Mouse (Mus musculus) midbrain, embryonic 10.5 days (tissue): ENCODE results near the gene Fgf7. TPM values are rescaled to one million over a fixed set of nuclear protein-coding genes. Genes with fewer than 3 reads are reported as not detected.

ENCODE experiments used
- DNase-seq: peaks from one replicate; pipeline ENCODE4 v3.0.0-alpha.2; 2017; ENCODE audit warnings: low spot score
- H3K27ac ChIP-seq: fragments of 300-500 bp; sonication (generic); replicated peaks from 2 replicates; pipeline ENCODE4 v1.5.1; 2016; ENCODE audit warnings: mild to moderate bottlenecking
- H3K27me3 ChIP-seq: fragments of 300-500 bp; sonication (generic); 2 replicates; pipeline ENCODE4 v1.6.1; 2016; ENCODE audit warnings: low read depth, mild to moderate bottlenecking; ENCODE audit not compliant: poor library complexity, severe bottlenecking
- H3K36me3 ChIP-seq: fragments of 300-500 bp; sonication (generic); 2 replicates; pipeline ENCODE4 v1.6.1; 2016; ENCODE audit warnings: mild to moderate bottlenecking, moderate library complexity
- H3K4me1 ChIP-seq: fragments of 300-500 bp; sonication (generic); 2 replicates; pipeline ENCODE4 v1.6.1; 2016
- H3K4me3 ChIP-seq: fragments of 300-500 bp; sonication (generic); 2 replicates; pipeline ENCODE4 v1.5.1; 2016; ENCODE audit warnings: mild to moderate bottlenecking, moderate library complexity
- H3K9me3 ChIP-seq: fragments of 300-500 bp; sonication (generic); replicated peaks from 2 replicates; pipeline ENCODE4 v1.6.1; 2016; ENCODE audit warnings: mild to moderate bottlenecking
- WGBS: fragments of 180-500 bp; shearing (Covaris S2); methylation state at CpG from one replicate; pipeline ENCODE4 v1.1.7; 2016; 5-methylcytosine and 5-hydroxymethylcytosine counted together
- polyA plus RNA-seq: library from polyadenylated mRNA; unstranded; fragments of >200 nt; fragmentation: Nextera tagmentation; extraction: Ambion mirVana; gene quantifications from 2 replicates; pipeline ENCODE4 v1.2.1, GENCODE M21; 2016

The Fgf7 gene
- polyA plus RNA-seq, 1 experiment from 2014 or later = 0.05 TPM

DNA sequence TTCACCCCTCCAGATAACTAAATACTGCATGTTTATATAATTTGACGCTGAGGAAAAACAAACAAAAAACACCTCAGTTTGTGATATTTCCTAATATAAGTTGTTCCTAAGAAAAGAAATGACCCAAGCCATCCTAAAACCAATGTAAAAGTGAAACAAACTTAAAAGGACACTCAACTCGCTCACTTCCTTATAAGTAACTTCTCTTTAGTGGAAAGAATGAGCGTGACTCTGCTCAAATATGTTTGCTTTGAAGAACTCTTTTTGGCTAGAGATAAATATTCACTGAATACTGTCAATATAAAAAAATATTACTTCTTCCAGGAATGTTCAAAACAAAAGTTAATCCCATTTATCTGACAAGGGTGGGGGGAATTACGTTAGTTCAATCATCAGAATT is 39.3 kb downstream of the Fgf7 start:
- Histone ChIP-seq H3K4me1 (no peaks in the 10 kb centered on the region), H3K27ac (no peak overlapping the region), H3K36me3 (no peaks in the 10 kb centered on the region), H3K4me3 (no peak overlapping the region), H3K27me3 (no peaks in the 10 kb centered on the region), H3K9me3 (no peaks in the 10 kb centered on the region)
- no peak for DNase-seq
- WGBS = 92% methylated on average over 4 of the region's 4 CpGs

- 97% methylated on average over 6 of the region's 6 CpGs for WGBS
- Histone ChIP-seq H3K4me1 (no peaks in the 10 kb centered on the region), H3K36me3 (no peaks in the 10 kb centered on the region), H3K4me3 (no peak overlapping the region), H3K9me3 (no peaks in the 10 kb centered on the region), H3K27ac (no peak overlapping the region), H3K27me3 (no peaks in the 10 kb centered on the region)
- no peak for DNase-seq
Observed at GRCm38 (mm10) chr2:126076506-126076905, 42.0 kb downstream of the Fgf7 start.

DNA sequence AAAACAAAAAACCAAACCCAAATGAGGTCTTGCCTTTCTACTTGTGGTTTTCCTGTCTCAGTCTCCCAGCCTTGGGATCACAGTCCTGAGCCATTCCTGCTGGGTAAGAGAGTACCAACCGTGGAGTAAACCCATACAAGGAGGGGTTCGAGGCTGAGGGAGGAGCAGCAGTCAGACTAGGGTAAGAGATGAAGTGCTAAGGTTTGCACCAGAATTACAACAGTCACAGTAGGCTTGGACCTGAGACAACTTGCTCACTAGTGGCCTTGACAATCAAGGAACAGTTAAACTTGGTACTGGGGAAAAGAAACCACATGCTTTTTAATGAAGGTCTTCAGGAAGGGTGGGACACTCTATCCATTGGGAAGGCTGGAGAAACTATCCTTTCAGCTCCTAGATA is 44.6 kb downstream of the Fgf7 start:
- Histone ChIP-seq H3K4me1 (no peaks in the 10 kb centered on the region), H3K4me3 (no peak overlapping the region), H3K27me3 (no peaks in the 10 kb centered on the region), H3K36me3 (no peaks in the 10 kb centered on the region), H3K9me3 (no peaks in the 10 kb centered on the region), H3K27ac (no peak overlapping the region)
- DNase-seq = no peak
- WGBS = 75% methylated on average over 2 of the region's 2 CpGs

DNA sequence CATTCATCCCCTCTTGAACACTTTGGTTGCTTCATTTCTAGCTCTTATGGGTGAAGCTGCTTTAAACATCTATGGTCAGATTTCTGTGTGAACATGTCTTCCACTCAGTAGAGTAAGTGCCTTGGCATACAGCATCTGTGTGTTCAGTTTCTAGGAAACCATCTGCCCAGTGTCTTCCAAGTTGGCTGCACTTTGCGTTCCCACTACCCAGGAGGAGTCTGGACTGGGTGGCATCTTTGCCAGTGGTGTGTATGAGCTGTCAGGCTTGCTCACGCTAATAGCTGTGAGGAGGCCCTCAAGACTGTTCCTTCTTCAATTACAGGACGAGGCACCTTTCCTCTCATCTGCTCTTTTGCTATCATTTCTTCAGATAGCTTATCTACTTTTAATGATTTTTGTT is 49.9 kb downstream of the Fgf7 start:
- 85% methylated on average over 3 of the region's 3 CpGs for WGBS
- Histone ChIP-seq H3K27ac (no peak overlapping the region), H3K36me3 (no peaks in the 10 kb centered on the region), H3K27me3 (no peaks in the 10 kb centered on the region), H3K9me3 (no peaks in the 10 kb centered on the region), H3K4me3 (no peak overlapping the region), H3K4me1 (no peaks in the 10 kb centered on the region)
- DNase-seq = no peak

DNA sequence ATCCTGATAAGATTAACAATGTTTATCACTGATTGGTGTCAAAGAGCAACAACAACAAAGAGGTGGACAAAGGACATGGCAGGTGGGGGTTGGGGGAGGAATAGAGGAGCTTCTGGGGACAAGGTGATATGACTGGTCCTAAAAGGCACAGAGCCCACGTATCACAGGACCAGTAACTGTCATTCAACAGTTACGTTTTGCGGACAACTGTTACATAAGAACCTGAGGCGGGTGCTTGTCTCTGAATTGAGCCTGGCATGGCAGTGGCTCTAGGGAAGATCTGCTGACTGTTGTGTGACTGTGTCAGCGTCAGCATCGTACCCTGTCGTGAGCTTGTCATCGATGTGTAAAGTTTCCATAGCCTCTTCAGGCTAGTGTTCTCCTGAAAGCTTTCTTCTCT is 51.7 kb downstream of the Fgf7 start:
- H3K27ac ChIP-seq = no peak overlapping the region
- WGBS = 82% methylated on average over 8 of the region's 8 CpGs

GRCm38 (mm10) chr2:126090432-126090831 is 56.0 kb downstream of the Fgf7 start:
- H3K4me1 ChIP-seq = no peaks in the 10 kb centered on the region
- H3K4me3 ChIP-seq = no peak overlapping the region
- no peaks in the 10 kb centered on the region for H3K27me3 ChIP-seq
- no peaks in the 10 kb centered on the region for H3K9me3 ChIP-seq
- 74% methylated on average over 5 of the region's 5 CpGs for WGBS
- no peak for DNase-seq
- no peaks in the 10 kb centered on the region for H3K36me3 ChIP-seq
- no peak overlapping the region for H3K27ac ChIP-seq

More for the DNA sequence above, 51.7 kb downstream of the Fgf7 start:
- Histone ChIP-seq H3K36me3 (no peaks in the 10 kb centered on the region), H3K4me1 (no peaks in the 10 kb centered on the region), H3K27me3 (no peaks in the 10 kb centered on the region), H3K4me3 (no peak overlapping the region), H3K9me3 (no peaks in the 10 kb centered on the region)
- DNase-seq = no peak

DNA sequence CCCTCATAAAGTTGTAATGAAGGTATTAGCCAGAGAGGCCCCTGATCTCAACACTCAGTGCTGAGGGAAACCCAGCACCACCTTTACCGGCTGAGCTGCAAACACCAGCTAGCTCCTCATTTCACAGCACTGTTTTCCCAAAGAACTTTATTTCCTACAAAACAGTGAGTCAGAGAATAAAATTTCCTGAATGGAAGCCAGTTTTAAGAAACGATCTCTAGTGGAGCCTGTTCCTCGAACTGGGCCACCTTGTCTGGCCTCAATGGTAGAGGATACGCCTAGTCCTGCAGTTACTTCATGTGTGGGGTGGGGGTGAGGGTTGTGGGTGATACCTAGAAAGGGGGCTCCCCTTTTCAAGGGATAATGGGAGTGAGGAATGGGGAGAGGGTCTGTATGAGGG is 60.2 kb downstream of the Fgf7 start:
- 87% methylated on average over 4 of the region's 4 CpGs for WGBS
- no peaks in the 10 kb centered on the region for H3K27me3 ChIP-seq
- no peak for DNase-seq
- no peaks in the 10 kb centered on the region for H3K36me3 ChIP-seq
- H3K4me1 ChIP-seq = no peaks in the 10 kb centered on the region
- no peaks in the 10 kb centered on the region for H3K9me3 ChIP-seq
- no peak overlapping the region for H3K27ac ChIP-seq
- no peak overlapping the region for H3K4me3 ChIP-seq

Other genes with a start within 250 kb of the Fgf7 start
- gene Galk2, start 175.5 kb upstream of the Fgf7 start, polyA plus RNA-seq = 30.0 and 30.3 TPM in 2 replicates
- gene Cops2, start 175.5 kb upstream of the Fgf7 start, polyA plus RNA-seq = 89.5 and 102 TPM in 2 replicates
- gene Fam227b, start 117.3 kb downstream of the Fgf7 start, polyA plus RNA-seq = not detected in 2 replicates
- 29.3 and 30.9 TPM in 2 replicates for gene Dtwd1, start 117.5 kb downstream of the Fgf7 start, polyA plus RNA-seq
- gene Gm17555, start 180.4 kb downstream of the Fgf7 start, polyA plus RNA-seq = not detected in 2 replicates